In the genomic region with DNA sequence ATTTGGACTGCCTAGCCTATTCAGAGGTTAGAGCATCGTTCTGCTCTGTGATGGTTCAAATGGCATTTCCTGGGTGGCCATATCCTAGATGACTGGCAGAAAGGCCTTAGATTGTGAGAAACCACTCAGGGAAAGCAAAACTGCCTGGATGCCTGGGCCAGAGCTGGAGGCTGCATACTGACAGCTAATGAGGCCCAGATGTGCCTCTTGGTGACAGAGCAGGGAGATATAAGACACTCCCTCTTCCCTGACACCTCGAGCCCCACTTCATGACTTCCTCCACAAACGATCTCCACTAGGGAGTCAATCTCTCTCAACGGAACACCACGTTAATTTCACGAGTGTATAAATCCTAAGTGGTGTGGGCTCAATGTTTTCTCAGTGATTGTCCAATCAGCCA, we compare ENCODE assay signal across 11 mouse cellular contexts.
A peak's percentile ranks its signal among the peaks of the same experiment; 100 is the strongest.
DNase-seq lines count a peak whose midpoint lies in the region; ATAC-seq and TF ChIP-seq lines count a peak whose summit lies in the region.
"Had no signal": no experiment of that assay in that cellular context is flagged by ENCODE, and none has a peak within 500 bp of the region (broad histone marks: within the 10 kb centered on the region; RNA-seq: fewer than 3 reads in every experiment).

No protein-coding gene starts in this region.

- no peaks in the 10 kb centered on the region for H3K9me3 ChIP-seq in lung, postnatal 0 days (ENCODE audit: low read length)
- no peaks in the 10 kb centered on the region for H3K9me3 ChIP-seq in stomach, embryonic 15.5 days
- H3K9me3 ChIP-seq: G1E; megakaryocyte, embryonic 14.5 days had no signal

- TF ChIP-seq EP300 in lung, postnatal 0 days (IDR thresholded peaks at IDR 0.05), result no peak

- DNase-seq in gastrocnemius, adult 2 months, result no peak
- DNase-seq in gastrocnemius, postnatal 36 days, result no peak
- peak; percentile 42 for DNase-seq in lung, postnatal 0 days (ENCODE audit: low spot score)
- no peak for DNase-seq in lung, postnatal 14 days
- DNase-seq in forelimb bud, embryonic 11.5 days (ENCODE audit: low read depth, low spot score), result peak; percentile 60
- no peak for DNase-seq in frontal cortex, postnatal 14 days (ENCODE audit: low spot score in 2 of 2)
- DNase-seq in urinary bladder, postnatal 14 days (ENCODE audit: low spot score), result no peak
- DNase-seq: gastrocnemius, postnatal 25 days had no signal

- no peak overlapping the region for H3K4me3 ChIP-seq in gastrocnemius, adult 2 months
- no peak overlapping the region for H3K4me3 ChIP-seq in lung, postnatal 0 days (ENCODE audit: low read depth, low read length)
- H3K4me3 ChIP-seq in stomach, embryonic 15.5 days (replicated peaks), result no peak overlapping the region
- H3K4me3 ChIP-seq: megakaryocyte, embryonic 14.5 days had no signal

- 26% methylated on average over 6 of the region's 6 CpGs for WGBS in lung, postnatal 0 days
- WGBS in stomach, embryonic 15.5 days, result 32% methylated on average over 6 of the region's 6 CpGs

- intact Hi-C loops in gastrocnemius, adult 2 months (cut with DNase I), result no loop called here
- intact Hi-C loops in gastrocnemius, postnatal 36 days (cut with DNase I), result no loop called here

- ATAC-seq in lung, postnatal 0 days, result peak; percentile 67
- ATAC-seq in stomach, embryonic 15.5 days (ENCODE audit: insufficient read depth, low FRiP score, low read depth), result no peak

- no peak overlapping the region for H3K9ac ChIP-seq in lung, postnatal 0 days (replicated peaks; ENCODE audit: low read depth)
- no peak overlapping the region for H3K9ac ChIP-seq in stomach, embryonic 15.5 days

- no peak for TF ChIP-seq CTCF in gastrocnemius, adult 2 months (IDR thresholded peaks at IDR 0.05)
- TF ChIP-seq CTCF in lung, postnatal 0 days (IDR thresholded peaks at IDR 0.05), result no peak

- no peaks in the 10 kb centered on the region for H3K27me3 ChIP-seq in lung, postnatal 0 days (replicated peaks; ENCODE audit: insufficient read depth, low read length)
- no peaks in the 10 kb centered on the region for H3K27me3 ChIP-seq in stomach, embryonic 15.5 days (replicated peaks)

- H3K4me1 ChIP-seq in lung, postnatal 0 days (ENCODE audit: insufficient read depth, low read depth, low read length), result no peaks in the 10 kb centered on the region
- peaks cover 24% of the 10 kb centered on the region; the same call in 1 of the 2 replicates for H3K4me1 ChIP-seq in stomach, embryonic 15.5 days

- peak overlapping the region; percentile 76 for H3K27ac ChIP-seq in gastrocnemius, adult 2 months
- H3K27ac ChIP-seq in lung, postnatal 0 days (ENCODE audit: low read length), result peak overlapping the region; percentile 40; the same call in 1 of the 2 replicates
- H3K27ac ChIP-seq in stomach, embryonic 15.5 days, result peak overlapping the region; percentile 75; the same call in 1 of the 2 replicates

- no peaks in the 10 kb centered on the region for H3K36me3 ChIP-seq in lung, postnatal 0 days (ENCODE audit: insufficient read depth, low read length)
- H3K36me3 ChIP-seq in stomach, embryonic 15.5 days, result no peaks in the 10 kb centered on the region
- H3K36me3 ChIP-seq: G1E had no signal

- H3K4me2 ChIP-seq in lung, postnatal 0 days (replicated peaks; ENCODE audit: low read depth, low read length), result no peak overlapping the region
- no peak overlapping the region for H3K4me2 ChIP-seq in stomach, embryonic 15.5 days

Comparison
In these comparisons a context has a peak if more than half of its experiments do, and no peak if none do; other contexts are left out.
1. DNase-seq: peak in lung, postnatal 0 days (single experiment) and forelimb bud, embryonic 11.5 days (single experiment); none in gastrocnemius, adult 2 months (single experiment), gastrocnemius, postnatal 36 days (0 of 2), lung, postnatal 14 days (single experiment), frontal cortex, postnatal 14 days (0 of 2) and urinary bladder, postnatal 14 days (single experiment).
2. Peak in every context shown above with its lines, with median percentiles within 50 percentile points of each other: H3K27ac ChIP-seq.